Mouse (Mus musculus) stomach, postnatal 0 days (tissue): ENCODE results near the gene Gm44965. TPM values are rescaled to one million over a fixed set of nuclear protein-coding genes. Genes with fewer than 3 reads are reported as not detected.

Experiments used
- ATAC-seq: fragments of 200-750 bp; cut with Nextera tagmentation; 2 replicates; pipeline ENCODE4 v1.8.0; 2017; ENCODE audit not compliant: low FRiP score, low TSS enrichment
- DNase-seq: peaks from one replicate; pipeline ENCODE4 v3.0.0-alpha.2; 2016; ENCODE audit warnings: low spot score
- H3K27ac ChIP-seq: fragments of 300-500 bp; sonication (generic); replicated peaks from 2 replicates; pipeline ENCODE4 v1.5.1; 2014; ENCODE audit warnings: mild to moderate bottlenecking, control low read depth
- H3K27me3 ChIP-seq: fragments of 300-500 bp; sonication (generic); 2 replicates; pipeline ENCODE4 v1.6.1; 2014; ENCODE audit warnings: low read length; ENCODE audit not compliant: control insufficient read depth, insufficient read depth
- H3K36me3 ChIP-seq: fragments of 300-500 bp; sonication (generic); 2 replicates; pipeline ENCODE4 v1.6.1; 2014; ENCODE audit warnings: low read length, mixed read lengths; ENCODE audit not compliant: control insufficient read depth, insufficient read depth
- H3K4me1 ChIP-seq: fragments of 300-500 bp; sonication (generic); replicated peaks from 2 replicates; pipeline ENCODE4 v1.6.1; 2014; ENCODE audit warnings: antibody characterized with exemption; ENCODE audit not compliant: control insufficient read depth, insufficient read depth
- H3K4me2 ChIP-seq: fragments of 300-500 bp; sonication (generic); replicated peaks from 2 replicates; pipeline ENCODE4 v1.6.1; 2014; ENCODE audit warnings: low read depth, mild to moderate bottlenecking, control low read depth, moderate library complexity
- H3K4me3 ChIP-seq: fragments of 300-500 bp; sonication (generic); 2 replicates; pipeline ENCODE4 v1.5.1; 2014; ENCODE audit warnings: low read depth, low read length, control low read depth
- H3K9ac ChIP-seq: fragments of 300-500 bp; sonication (generic); 2 replicates; pipeline ENCODE4 v1.6.1; 2014; ENCODE audit warnings: mild to moderate bottlenecking, low read length, control low read depth, mixed read lengths
- H3K9me3 ChIP-seq: fragments of 300-500 bp; sonication (generic); 2 replicates; pipeline ENCODE4 v1.6.1; 2016; ENCODE audit warnings: low read length; ENCODE audit not compliant: control insufficient read depth
- CTCF ChIP-seq: IDR thresholded peaks from 2 replicates; pipeline ENCODE4 v1.5.1; 2016; ENCODE audit warnings: antibody characterized with exemption, low read depth, mild to moderate bottlenecking, moderate library complexity
- EP300 ChIP-seq: optimal IDR thresholded peaks from 2 replicates; pipeline ENCODE3; 2016; ENCODE audit warnings: antibody characterized with exemption
- WGBS: fragments of 180-500 bp; shearing (Covaris S2); extraction: QIAGEN DNeasy Blood & Tissue Kit; methylation state at CpG from one replicate; pipeline ENCODE4 v1.1.7; 2014; 5-methylcytosine and 5-hydroxymethylcytosine counted together
- polyA plus RNA-seq: library from polyadenylated mRNA; unstranded; fragments of >200 nt; fragmentation: Nextera tagmentation; extraction: Ambion mirVana; gene quantifications from 2 replicates; pipeline ENCODE4 v1.2.1, GENCODE M21; 2015

Gene Gm44965
- polyA plus RNA-seq, 1 experiment from 2014 or later = not detected

DNA sequence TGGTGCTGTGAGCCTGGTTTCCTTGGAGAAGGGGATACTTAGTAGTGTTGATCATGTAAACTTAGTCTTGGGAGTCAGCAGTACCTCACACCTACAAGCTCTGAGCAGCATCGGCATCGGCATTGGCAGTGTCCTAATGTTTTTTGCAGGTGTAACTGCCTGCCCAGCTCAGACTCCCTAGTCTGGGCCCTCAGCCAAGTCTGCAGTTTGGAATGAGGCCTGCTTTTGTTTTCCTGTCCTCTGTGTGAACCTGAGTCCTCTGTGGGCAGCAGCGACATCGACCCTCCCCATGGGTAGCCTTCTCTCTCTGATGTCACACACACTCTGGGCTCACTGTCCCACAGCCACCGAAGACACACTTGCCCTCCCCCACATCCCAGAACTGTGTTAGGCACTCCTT, 27.4 kb upstream of the Gm44965 start:
- peak; percentile 50 for DNase-seq
- no peak for TF ChIP-seq CTCF
- no peak for TF ChIP-seq EP300
- WGBS = 20% methylated on average over 5 of the region's 5 CpGs

DNA sequence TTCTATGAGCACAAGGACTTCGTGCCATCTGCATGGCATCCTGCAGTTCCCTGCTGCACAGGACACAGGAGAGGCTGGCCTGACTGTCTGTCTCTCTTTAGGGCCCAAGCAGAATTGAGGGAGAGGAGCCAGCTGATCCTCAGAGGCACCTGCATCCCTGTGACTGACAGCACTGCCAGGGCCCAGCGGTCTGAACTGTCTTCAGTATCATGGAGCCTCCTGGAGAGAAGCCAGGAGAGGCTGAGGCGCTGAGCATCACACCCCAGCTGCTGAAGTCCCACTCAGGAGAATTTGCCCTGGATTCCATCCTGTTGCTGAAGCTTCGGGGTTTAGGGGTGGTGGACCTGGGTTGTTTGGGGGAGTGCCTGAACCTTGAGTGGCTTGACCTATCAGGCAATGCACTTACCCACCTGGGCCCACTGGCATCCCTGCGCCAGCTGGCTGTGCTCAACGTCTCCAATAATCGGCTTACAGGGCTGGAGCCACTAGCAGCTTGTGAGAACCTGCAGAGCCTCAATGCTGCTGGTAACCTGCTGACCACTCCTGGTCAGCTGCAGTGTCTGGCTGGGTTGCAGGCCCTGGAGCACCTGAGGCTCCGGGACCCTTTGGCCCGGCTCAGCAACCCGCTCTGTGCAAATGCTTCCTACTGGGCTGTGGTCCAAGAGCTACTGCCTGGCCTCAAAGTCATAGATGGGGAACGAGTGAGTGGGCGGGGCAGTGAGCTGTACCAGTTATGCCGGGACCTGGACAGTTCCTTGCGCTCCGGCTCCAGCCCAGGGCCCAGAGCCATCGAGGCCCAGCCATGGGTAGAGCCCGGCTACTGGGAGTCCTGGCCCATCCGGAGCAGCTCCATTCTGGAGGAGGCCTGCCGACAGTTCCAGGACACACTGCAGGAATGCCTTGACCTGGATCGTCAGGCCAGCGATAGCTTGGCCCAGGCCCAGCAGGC, 25.4 kb upstream of the Gm44965 start:
- 46% methylated on average over 21 of the region's 21 CpGs for WGBS
- peak; percentile 37 for DNase-seq

More for the DNA sequence above, 27.4 kb upstream of the Gm44965 start:
- H3K9ac ChIP-seq = no peak overlapping the region
- H3K4me2 ChIP-seq = no peak overlapping the region
- peak; percentile 39; the same call in 1 of the 2 replicates for ATAC-seq
- H3K9me3 ChIP-seq = no peaks in the 10 kb centered on the region
- H3K36me3 ChIP-seq = peaks cover 2% of the 10 kb centered on the region; the same call in 1 of the 2 replicates
- H3K4me1 ChIP-seq = 0 out of 2 replicates have a peak, but pooled peaks cover 3% of the 10 kb centered on the region
- H3K4me3 ChIP-seq = no peak overlapping the region
- no peak overlapping the region for H3K27ac ChIP-seq
- H3K27me3 ChIP-seq = no peaks in the 10 kb centered on the region

DNA sequence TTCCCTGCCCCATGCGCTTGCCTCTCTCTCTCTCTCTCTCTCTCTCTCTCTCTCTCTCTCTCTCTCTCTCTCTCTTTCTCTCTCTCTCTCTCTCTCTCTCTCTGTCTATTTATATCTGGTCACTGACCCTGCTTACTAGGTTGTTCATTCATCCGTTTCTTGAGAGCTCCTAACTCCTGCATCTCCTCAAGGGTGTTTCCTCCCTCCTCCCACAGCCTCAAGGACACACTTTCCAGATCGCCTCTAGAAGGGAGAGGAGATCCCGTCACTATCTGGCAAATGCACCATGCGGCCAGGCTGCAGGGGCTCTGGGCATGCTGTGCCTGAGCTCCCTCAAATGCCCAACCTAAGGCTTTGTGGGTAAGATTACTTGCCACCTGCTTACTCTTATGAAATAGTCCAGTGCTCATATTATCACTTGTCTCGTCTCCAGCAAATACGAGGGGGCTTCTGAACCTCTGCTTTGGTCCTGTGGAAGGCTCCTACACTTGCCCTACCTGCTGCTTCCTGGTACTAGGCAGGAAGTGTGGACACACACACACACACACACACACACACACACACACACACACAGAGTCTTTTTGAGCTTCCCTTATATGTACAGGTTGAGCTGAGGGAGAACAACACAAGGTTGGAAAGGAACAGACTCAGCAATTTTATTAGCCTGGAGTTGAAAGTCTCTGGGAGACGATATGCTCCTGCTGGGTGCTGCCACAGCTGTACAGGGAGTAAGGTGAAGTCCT, 24.5 kb upstream of the Gm44965 start:
- peak overlapping the region; percentile 13; the same call in 1 of the 2 replicates for H3K9ac ChIP-seq
- no peaks in the 10 kb centered on the region for H3K9me3 ChIP-seq
- H3K27me3 ChIP-seq = no peaks in the 10 kb centered on the region
- H3K36me3 ChIP-seq = peaks cover 2% of the 10 kb centered on the region; the same call in 1 of the 2 replicates
- peak overlapping the region; percentile 29; the same call in 1 of the 2 replicates for H3K4me2 ChIP-seq
- H3K4me3 ChIP-seq = no peak overlapping the region
- H3K4me1 ChIP-seq = 0 out of 2 replicates have a peak, but pooled peaks cover 3% of the 10 kb centered on the region
- peak overlapping the region; percentile 70; the same call in 1 of the 2 replicates for H3K27ac ChIP-seq
- TF ChIP-seq CTCF (no peak), EP300 (no peak)
- 50% methylated on average over 8 of the region's 8 CpGs for WGBS
- no peak for DNase-seq
- ATAC-seq = no peak

More for the DNA sequence above, 25.4 kb upstream of the Gm44965 start:
- TF ChIP-seq EP300 = no peak
- no peak for TF ChIP-seq CTCF
- ATAC-seq = peak; percentile 38; the same call in 1 of the 2 replicates
- Histone ChIP-seq H3K4me3 (no peak overlapping the region), H3K27ac (peak overlapping the region; percentile 70), H3K9ac (no peak overlapping the region), H3K36me3 (peaks cover 2% of the 10 kb centered on the region; the same call in 1 of the 2 replicates), H3K4me1 (0 out of 2 replicates have a peak, but pooled peaks cover 3% of the 10 kb centered on the region), H3K27me3 (no peaks in the 10 kb centered on the region), H3K9me3 (no peaks in the 10 kb centered on the region), H3K4me2 (peak overlapping the region; percentile 29; the same call in 1 of the 2 replicates)

DNA sequence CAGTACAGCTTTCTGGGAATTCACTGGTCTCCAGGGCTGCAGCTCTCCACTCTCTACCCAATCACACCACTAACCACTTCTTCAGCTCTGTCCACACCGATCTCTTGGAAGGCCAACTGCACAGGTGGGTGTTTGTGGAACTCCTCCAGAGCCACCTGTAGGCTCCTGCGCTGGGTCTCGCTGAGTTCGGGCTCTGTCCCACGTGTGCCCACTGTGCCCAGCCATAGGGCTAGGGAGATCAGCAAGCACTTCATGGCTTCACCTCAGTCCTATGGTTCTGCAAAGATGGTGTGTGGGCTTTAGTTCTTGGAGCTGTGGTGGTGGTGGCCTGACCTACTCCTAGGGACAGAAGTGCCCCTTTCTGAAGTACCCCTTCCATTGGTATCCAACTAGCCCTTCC, 21.7 kb upstream of the Gm44965 start:
- no peak for DNase-seq
- peak overlapping the region; percentile 33 for H3K4me3 ChIP-seq
- no peaks in the 10 kb centered on the region for H3K27me3 ChIP-seq
- peak overlapping the region; percentile 47 for H3K4me2 ChIP-seq
- TF ChIP-seq EP300 (no peak), CTCF (no peak)
- no peaks in the 10 kb centered on the region for H3K9me3 ChIP-seq
- peak overlapping the region; percentile 54 for H3K9ac ChIP-seq
- ATAC-seq = no peak
- 0 out of 2 replicates have a peak, but pooled peaks cover 3% of the 10 kb centered on the region for H3K4me1 ChIP-seq
- peak overlapping the region; percentile 73 for H3K27ac ChIP-seq
- H3K36me3 ChIP-seq = peaks cover 2% of the 10 kb centered on the region; the same call in 1 of the 2 replicates
- WGBS = 86% methylated on average over 5 of the region's 5 CpGs

DNA sequence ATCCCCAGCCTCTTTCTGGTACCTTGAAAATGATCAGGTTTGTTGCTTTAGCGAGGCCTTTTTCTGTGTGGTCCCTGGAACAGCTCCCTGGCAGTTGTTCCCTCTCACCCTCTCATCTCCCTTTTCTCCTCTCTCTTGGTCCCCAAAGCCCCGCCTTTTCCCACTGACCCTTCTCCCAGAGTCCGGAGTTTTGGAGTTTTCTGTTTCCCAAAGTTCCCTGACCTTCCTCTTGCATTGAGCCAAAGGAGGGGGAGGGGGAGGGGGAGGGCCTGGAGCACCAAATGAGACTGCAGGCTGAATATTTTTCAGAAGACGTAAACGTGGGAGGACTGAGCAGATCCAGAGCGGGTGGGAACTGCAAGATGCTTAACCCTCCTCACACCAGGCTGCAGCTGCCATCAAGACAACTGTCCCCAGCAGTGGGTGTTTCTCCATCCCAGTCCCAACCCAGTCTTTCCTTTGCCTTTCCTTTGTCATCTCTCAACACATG, 21.1 kb upstream of the Gm44965 start, which contains the start of gene Rarres2:
TSS of gene Rarres2 (minus strand) at position 218 of the 490 bp plus-strand sequence.
- peaks cover 2% of the 10 kb centered on the region; the same call in 1 of the 2 replicates for H3K36me3 ChIP-seq
- no peaks in the 10 kb centered on the region for H3K27me3 ChIP-seq
- H3K4me3 ChIP-seq = peak within 1 kb of the TSS; percentile 33
- no peaks in the 10 kb centered on the region for H3K9me3 ChIP-seq
- 0 out of 2 replicates have a peak, but pooled peaks cover 3% of the 10 kb centered on the region for H3K4me1 ChIP-seq
- WGBS = 21% methylated on average over 6 of the region's 6 CpGs
- peak within 1 kb of the TSS; percentile 47 for H3K4me2 ChIP-seq
- peak; percentile 53 for DNase-seq
- peak within 1 kb of the TSS; percentile 54 for H3K9ac ChIP-seq
- H3K27ac ChIP-seq = peak within 1 kb of the TSS; percentile 78
- peak; percentile 63; the same call in 1 of the 2 replicates for ATAC-seq
- TF ChIP-seq EP300 (no peak), CTCF (no peak)
